Mouse (Mus musculus) ES-CJ7 (cell line): ENCODE results near the gene Cops9.

Source experiments
- DNase-seq: peaks from one replicate; pipeline ENCODE4 v3.0.0; 2011; ENCODE audit warnings: low read depth, low spot score

The Cops9 gene

GRCm38 (mm10) chr1:92647026-92647425 is 5.2 kb upstream of the Cops9 start:
- DNase-seq = no peak

GRCm38 (mm10) chr1:92646601-92647000 is 4.8 kb upstream of the Cops9 start:
- DNase-seq = no peak

GRCm38 (mm10) chr1:92646111-92646510 is 4.3 kb upstream of the Cops9 start:
- DNase-seq = no peak

GRCm38 (mm10) chr1:92644916-92645315 is 3.1 kb upstream of the Cops9 start:
- DNase-seq = no peak

- DNase-seq = no peak
Observed at GRCm38 (mm10) chr1:92643691-92644090, 1.9 kb upstream of the Cops9 start.

GRCm38 (mm10) chr1:92640393-92640792 is 1.4 kb downstream of the Cops9 start:
- no peak for DNase-seq

- no peak for DNase-seq
Observed at GRCm38 (mm10) chr1:92638736-92639135, 3.0 kb downstream of the Cops9 start.

GRCm38 (mm10) chr1:92638181-92638580 is 3.6 kb downstream of the Cops9 start:
- DNase-seq = no peak

GRCm38 (mm10) chr1:92637501-92638172 is 4.1 kb downstream of the Cops9 start:
- no peak for DNase-seq

- no peak for DNase-seq
Observed at GRCm38 (mm10) chr1:92636676-92637075, 5.1 kb downstream of the Cops9 start.

GRCm38 (mm10) chr1:92636015-92636414 is 5.8 kb downstream of the Cops9 start:
- DNase-seq = no peak

- no peak for DNase-seq
Observed at GRCm38 (mm10) chr1:92634976-92635599, 6.7 kb downstream of the Cops9 start.

GRCm38 (mm10) chr1:92634569-92634968 is 7.2 kb downstream of the Cops9 start:
- no peak for DNase-seq

- no peak for DNase-seq
Observed at GRCm38 (mm10) chr1:92633726-92634125, 8.1 kb downstream of the Cops9 start.

- DNase-seq = peak; percentile 30
Observed at GRCm38 (mm10) chr1:92632948-92633347, 8.8 kb downstream of the Cops9 start.

GRCm38 (mm10) chr1:92632196-92632595 is 9.6 kb downstream of the Cops9 start:
- no peak for DNase-seq

GRCm38 (mm10) chr1:92628227-92628626 is 13.6 kb downstream of the Cops9 start:
- DNase-seq = no peak

GRCm38 (mm10) chr1:92618360-92618759 is 23.4 kb downstream of the Cops9 start:
- no peak for DNase-seq

GRCm38 (mm10) chr1:92617488-92617887 is 24.3 kb downstream of the Cops9 start, which contains the start of gene Olfr12:
Gene Olfr12, plus strand, starts transcription at chr1:92617788.
- DNase-seq = no peak

- DNase-seq = no peak
Observed at GRCm38 (mm10) chr1:92616046-92616445, 25.7 kb downstream of the Cops9 start.

GRCm38 (mm10) chr1:92614516-92614915 is 27.3 kb downstream of the Cops9 start:
- DNase-seq = peak; percentile 44

GRCm38 (mm10) chr1:92613175-92613574 is 28.6 kb downstream of the Cops9 start:
- DNase-seq = no peak

GRCm38 (mm10) chr1:92611008-92611407 is 30.8 kb downstream of the Cops9 start:
- peak; percentile 73 for DNase-seq
